Mouse (Mus musculus) forebrain, embryonic 10.5 days (tissue): ENCODE measurements around the gene Gdpd4. TPM values are rescaled to one million over a fixed set of nuclear protein-coding genes. Genes with fewer than 3 reads are reported as not detected.

Experiments used
- DNase-seq: peaks from one replicate; pipeline ENCODE4 v3.0.0-alpha.2; 2017; ENCODE audit warnings: low spot score; ENCODE audit errors: extremely low spot score
- H3K27ac ChIP-seq: fragments of 300-500 bp; sonication (generic); 2 replicates; pipeline ENCODE4 v1.5.1; 2016; ENCODE audit warnings: mild to moderate bottlenecking
- H3K27me3 ChIP-seq: fragments of 300-500 bp; sonication (generic); 2 replicates; pipeline ENCODE4 v1.6.1; 2016; ENCODE audit warnings: mild to moderate bottlenecking; ENCODE audit not compliant: poor library complexity, severe bottlenecking
- H3K36me3 ChIP-seq: fragments of 300-500 bp; sonication (generic); replicated peaks from 2 replicates; pipeline ENCODE4 v1.6.1; 2016; ENCODE audit warnings: mild to moderate bottlenecking, moderate library complexity
- H3K4me1 ChIP-seq: fragments of 300-500 bp; sonication (generic); 2 replicates; pipeline ENCODE4 v1.6.1; 2016
- H3K4me3 ChIP-seq: fragments of 300-500 bp; sonication (generic); 2 replicates; pipeline ENCODE4 v1.5.1; 2016; ENCODE audit warnings: mild to moderate bottlenecking, moderate library complexity
- H3K9me3 ChIP-seq: fragments of 300-500 bp; sonication (generic); 2 replicates; pipeline ENCODE4 v1.6.1; 2016; ENCODE audit warnings: mild to moderate bottlenecking, moderate library complexity
- WGBS: fragments of 180-500 bp; shearing (Covaris S2); methylation state at CpG from one replicate; pipeline ENCODE4 v1.1.7; 2016; 5-methylcytosine and 5-hydroxymethylcytosine counted together
- polyA plus RNA-seq: library from polyadenylated mRNA; unstranded; fragments of >200 nt; fragmentation: Nextera tagmentation; extraction: Ambion mirVana; gene quantifications from 2 replicates; pipeline ENCODE4 v1.2.1, GENCODE M21; 2016

Gdpd4 gene
- not detected in 2 replicates for polyA plus RNA-seq

- Histone ChIP-seq H3K27ac (no peak within 1 kb of the TSS), H3K27me3 (no peaks in the 10 kb centered on the region), H3K4me3 (no peak within 1 kb of the TSS), H3K36me3 (no peaks in the 10 kb centered on the region), H3K4me1 (no peaks in the 10 kb centered on the region), H3K9me3 (no peaks in the 10 kb centered on the region)
- DNase-seq, result no peak
- 84% methylated on average over 12 of the region's 12 CpGs for whole genome bisulfite sequencing
Observed at GRCm38 (mm10) chr7:97919742-97920141, at the start of gene Gdpd4. Gdpd4 (plus strand) TSS chr7:97919955.

- H3K4me3 ChIP-seq, result no peak overlapping the region
- WGBS, result 93% methylated on average over 4 of the region's 4 CpGs
- H3K27ac ChIP-seq, result no peak overlapping the region
- H3K27me3 ChIP-seq, result no peaks in the 10 kb centered on the region
- H3K36me3 ChIP-seq, result peaks cover 7% of the 10 kb centered on the region
- no peak for DNase-seq
- H3K9me3 ChIP-seq, result no peaks in the 10 kb centered on the region
- H3K4me1 ChIP-seq, result no peaks in the 10 kb centered on the region
Observed at GRCm38 (mm10) chr7:97872396-97872795, 47.4 kb upstream of the Gdpd4 start.

GRCm38 (mm10) chr7:97873317-97873716 lies 46.4 kb upstream of the Gdpd4 start:
- no peak overlapping the region for H3K4me3 ChIP-seq

GRCm38 (mm10) chr7:97877846-97878538 lies 41.8 kb upstream of the Gdpd4 start:
- Histone ChIP-seq H3K27me3 (no peaks in the 10 kb centered on the region), H3K4me3 (no peak overlapping the region), H3K9me3 (no peaks in the 10 kb centered on the region), H3K27ac (no peak overlapping the region), H3K36me3 (peaks cover 3% of the 10 kb centered on the region; the same call in 1 of the 2 replicates), H3K4me1 (no peaks in the 10 kb centered on the region)
- no peak for DNase-seq
- WGBS, result 90% methylated on average over 7 of the region's 7 CpGs

More at GRCm38 (mm10) chr7:97873317-97873716, 46.4 kb upstream of the Gdpd4 start:
- H3K36me3 ChIP-seq, result peaks cover 7% of the 10 kb centered on the region
- no peaks in the 10 kb centered on the region for H3K4me1 ChIP-seq
- DNase-seq, result no peak
- H3K27ac ChIP-seq, result no peak overlapping the region
- H3K9me3 ChIP-seq, result no peaks in the 10 kb centered on the region
- no peaks in the 10 kb centered on the region for H3K27me3 ChIP-seq

- no peaks in the 10 kb centered on the region for H3K27me3 ChIP-seq
- WGBS, result 91% methylated on average over 3 of the region's 3 CpGs
- H3K4me3 ChIP-seq, result no peak overlapping the region
Observed at GRCm38 (mm10) chr7:97911646-97912045, 8.1 kb upstream of the Gdpd4 start.

GRCm38 (mm10) chr7:97914833-97915516 lies 4.8 kb upstream of the Gdpd4 start:
- Histone ChIP-seq H3K4me1 (no peaks in the 10 kb centered on the region), H3K27me3 (no peaks in the 10 kb centered on the region), H3K27ac (no peak overlapping the region), H3K9me3 (no peaks in the 10 kb centered on the region), H3K4me3 (no peak overlapping the region), H3K36me3 (peaks cover 21% of the 10 kb centered on the region)
- WGBS, result 99% methylated on average over 2 of the region's 2 CpGs
- DNase-seq, result no peak

More at GRCm38 (mm10) chr7:97911646-97912045, 8.1 kb upstream of the Gdpd4 start:
- Histone ChIP-seq H3K27ac (no peak overlapping the region), H3K4me1 (no peaks in the 10 kb centered on the region), H3K9me3 (no peaks in the 10 kb centered on the region), H3K36me3 (peaks cover 48% of the 10 kb centered on the region)
- DNase-seq, result no peak

- Histone ChIP-seq H3K27me3 (no peaks in the 10 kb centered on the region), H3K9me3 (no peaks in the 10 kb centered on the region; the same call in 1 of the 2 replicates), H3K36me3 (no peaks in the 10 kb centered on the region), H3K27ac (no peak overlapping the region), H3K4me3 (no peak overlapping the region), H3K4me1 (no peaks in the 10 kb centered on the region)
- 88% methylated on average over 1 of the region's 1 CpGs for WGBS
- DNase-seq, result no peak
Observed at GRCm38 (mm10) chr7:97925819-97926218, 6.1 kb downstream of the Gdpd4 start.

- no peaks in the 10 kb centered on the region for H3K36me3 ChIP-seq
- 94% methylated on average over 5 of the region's 5 CpGs for WGBS
Observed at GRCm38 (mm10) chr7:97926978-97927377, 7.2 kb downstream of the Gdpd4 start.

GRCm38 (mm10) chr7:97944485-97944884 lies 24.7 kb downstream of the Gdpd4 start:
- Histone ChIP-seq H3K4me1 (no peaks in the 10 kb centered on the region), H3K27me3 (no peaks in the 10 kb centered on the region), H3K9me3 (no peaks in the 10 kb centered on the region), H3K36me3 (no peaks in the 10 kb centered on the region), H3K4me3 (no peak overlapping the region), H3K27ac (no peak overlapping the region)
- WGBS, result 84% methylated on average over 1 of the region's 1 CpGs
- no peak for DNase-seq

More at GRCm38 (mm10) chr7:97926978-97927377, 7.2 kb downstream of the Gdpd4 start:
- H3K27me3 ChIP-seq, result no peaks in the 10 kb centered on the region
- no peaks in the 10 kb centered on the region for H3K4me1 ChIP-seq
- H3K27ac ChIP-seq, result no peak overlapping the region
- H3K9me3 ChIP-seq, result peaks cover 4% of the 10 kb centered on the region; the same call in 1 of the 2 replicates
- DNase-seq, result no peak
- H3K4me3 ChIP-seq, result no peak overlapping the region

GRCm38 (mm10) chr7:97972486-97972885 lies 52.7 kb downstream of the Gdpd4 start:
- Histone ChIP-seq H3K9me3 (no peaks in the 10 kb centered on the region), H3K4me3 (no peak overlapping the region), H3K4me1 (0 out of 2 replicates have a peak, but pooled peaks cover 4% of the 10 kb centered on the region), H3K27ac (no peak overlapping the region), H3K27me3 (no peaks in the 10 kb centered on the region), H3K36me3 (no peaks in the 10 kb centered on the region)
- DNase-seq, result no peak
- WGBS, result 18% methylated on average over 4 of the region's 4 CpGs

GRCm38 (mm10) chr7:97977463-97977862 lies 57.7 kb downstream of the Gdpd4 start:
- Histone ChIP-seq H3K27ac (no peak overlapping the region), H3K4me1 (0 out of 2 replicates have a peak, but pooled peaks cover 1% of the 10 kb centered on the region), H3K36me3 (no peaks in the 10 kb centered on the region), H3K9me3 (no peaks in the 10 kb centered on the region), H3K4me3 (no peak overlapping the region), H3K27me3 (no peaks in the 10 kb centered on the region)
- DNase-seq, result peak; percentile 31
- WGBS, result 32% methylated on average over 1 of the region's 1 CpGs

- Histone ChIP-seq H3K36me3 (no peaks in the 10 kb centered on the region), H3K27me3 (no peaks in the 10 kb centered on the region), H3K4me3 (no peak overlapping the region), H3K4me1 (no peaks in the 10 kb centered on the region), H3K27ac (no peak overlapping the region), H3K9me3 (no peaks in the 10 kb centered on the region)
- 53% methylated on average over 13 of the region's 13 CpGs for WGBS
- DNase-seq, result peak; percentile 54
Observed at GRCm38 (mm10) chr7:97984108-97984834, 64.5 kb downstream of the Gdpd4 start.
